Mouse (Mus musculus): Measurements from ENCODE around the gene Tpp2. TPM values are rescaled to one million over a fixed set of nuclear protein-coding genes. Genes with fewer than 3 reads are reported as not detected.

The Tpp2 gene
- polyA plus RNA-seq, 1 experiment, result 12.0 TPM

GRCm38 (mm10) chr1:43942814-43943213 is 9.4 kb downstream of the Tpp2 start:
- DNase-seq, result no peak
- H3K4me3 ChIP-seq (ENCODE audit: control insufficient read depth, insufficient read depth, low read length), result no peak overlapping the region
- no peaks in the 10 kb centered on the region for H3K27me3 ChIP-seq (ENCODE audit: control insufficient read depth, insufficient read depth, low read length)
- WGBS, result 83% methylated on average over 2 of the region's 2 CpGs
- no peak overlapping the region for H3K27ac ChIP-seq (ENCODE audit: control insufficient read depth, insufficient read depth, low read length)
- no peak for TF ChIP-seq CTCF (IDR thresholded peaks at IDR 0.05; ENCODE audit: borderline replicate concordance, control insufficient read depth, extremely low read depth, insufficient read depth, low read length, poor library complexity)
- TF ChIP-seq POLR2A (IDR thresholded peaks at IDR 0.05; ENCODE audit: control insufficient read depth, extremely low read depth, insufficient read depth, low read length, poor library complexity), result no peak
- H3K4me1 ChIP-seq (replicated peaks; ENCODE audit: control insufficient read depth, insufficient read depth, low read length), result no peaks in the 10 kb centered on the region; the same call in 1 of the 2 replicates
- peaks cover 15% of the 10 kb centered on the region; the same call in 1 of the 2 replicates for H3K36me3 ChIP-seq (ENCODE audit: control insufficient read depth, insufficient read depth, low read length)

- DNase-seq, result no peak
- WGBS, result 94% methylated on average over 3 of the region's 3 CpGs
- no peaks in the 10 kb centered on the region for H3K27me3 ChIP-seq (ENCODE audit: control insufficient read depth, insufficient read depth, low read length)
- H3K36me3 ChIP-seq (ENCODE audit: control insufficient read depth, insufficient read depth, low read length), result peaks cover 61% of the 10 kb centered on the region
- no peak overlapping the region for H3K27ac ChIP-seq (ENCODE audit: control insufficient read depth, insufficient read depth, low read length)
- H3K4me1 ChIP-seq (replicated peaks; ENCODE audit: control insufficient read depth, insufficient read depth, low read length), result no peaks in the 10 kb centered on the region
- no peak overlapping the region for H3K4me3 ChIP-seq (ENCODE audit: control insufficient read depth, insufficient read depth, low read length)
- TF ChIP-seq CTCF (IDR thresholded peaks at IDR 0.05; ENCODE audit: borderline replicate concordance, control insufficient read depth, extremely low read depth, insufficient read depth, low read length, poor library complexity) (no peak), POLR2A (IDR thresholded peaks at IDR 0.05; ENCODE audit: control insufficient read depth, extremely low read depth, insufficient read depth, low read length, poor library complexity) (no peak)
Observed at GRCm38 (mm10) chr1:43953679-43954078, 20.2 kb downstream of the Tpp2 start.

GRCm38 (mm10) chr1:43964381-43964780 is 30.9 kb downstream of the Tpp2 start:
- Histone ChIP-seq H3K27me3 (ENCODE audit: control insufficient read depth, insufficient read depth, low read length) (no peaks in the 10 kb centered on the region), H3K4me3 (ENCODE audit: control insufficient read depth, insufficient read depth, low read length) (no peak overlapping the region), H3K4me1 (replicated peaks; ENCODE audit: control insufficient read depth, insufficient read depth, low read length) (no peaks in the 10 kb centered on the region), H3K27ac (ENCODE audit: control insufficient read depth, insufficient read depth, low read length) (no peak overlapping the region), H3K36me3 (ENCODE audit: control insufficient read depth, insufficient read depth, low read length) (peaks cover 38% of the 10 kb centered on the region)
- TF ChIP-seq CTCF (IDR thresholded peaks at IDR 0.05; ENCODE audit: borderline replicate concordance, control insufficient read depth, extremely low read depth, insufficient read depth, low read length, poor library complexity) (no peak), POLR2A (IDR thresholded peaks at IDR 0.05; ENCODE audit: control insufficient read depth, extremely low read depth, insufficient read depth, low read length, poor library complexity) (no peak)
- WGBS, result 97% methylated on average over 4 of the region's 4 CpGs
- DNase-seq, result no peak

GRCm38 (mm10) chr1:43966756-43967155 is 33.3 kb downstream of the Tpp2 start:
- Histone ChIP-seq H3K27ac (ENCODE audit: control insufficient read depth, insufficient read depth, low read length) (no peak overlapping the region), H3K27me3 (ENCODE audit: control insufficient read depth, insufficient read depth, low read length) (no peaks in the 10 kb centered on the region), H3K36me3 (ENCODE audit: control insufficient read depth, insufficient read depth, low read length) (peaks cover 39% of the 10 kb centered on the region), H3K4me3 (ENCODE audit: control insufficient read depth, insufficient read depth, low read length) (no peak overlapping the region), H3K4me1 (replicated peaks; ENCODE audit: control insufficient read depth, insufficient read depth, low read length) (no peaks in the 10 kb centered on the region)
- WGBS, result 88% methylated on average over 4 of the region's 4 CpGs
- DNase-seq, result no peak
- TF ChIP-seq POLR2A (IDR thresholded peaks at IDR 0.05; ENCODE audit: control insufficient read depth, extremely low read depth, insufficient read depth, low read length, poor library complexity), result no peak
- no peak for TF ChIP-seq CTCF (IDR thresholded peaks at IDR 0.05; ENCODE audit: borderline replicate concordance, control insufficient read depth, extremely low read depth, insufficient read depth, low read length, poor library complexity)

GRCm38 (mm10) chr1:43969361-43969760 is 35.9 kb downstream of the Tpp2 start:
- 90% methylated on average over 3 of the region's 3 CpGs for WGBS
- DNase-seq, result no peak
- no peaks in the 10 kb centered on the region for H3K4me1 ChIP-seq (replicated peaks; ENCODE audit: control insufficient read depth, insufficient read depth, low read length)
- no peak overlapping the region for H3K4me3 ChIP-seq (ENCODE audit: control insufficient read depth, insufficient read depth, low read length)
- no peak overlapping the region for H3K27ac ChIP-seq (ENCODE audit: control insufficient read depth, insufficient read depth, low read length)
- no peaks in the 10 kb centered on the region for H3K27me3 ChIP-seq (ENCODE audit: control insufficient read depth, insufficient read depth, low read length)
- TF ChIP-seq POLR2A (IDR thresholded peaks at IDR 0.05; ENCODE audit: control insufficient read depth, extremely low read depth, insufficient read depth, low read length, poor library complexity) (no peak), CTCF (IDR thresholded peaks at IDR 0.05; ENCODE audit: borderline replicate concordance, control insufficient read depth, extremely low read depth, insufficient read depth, low read length, poor library complexity) (no peak)
- peaks cover 57% of the 10 kb centered on the region for H3K36me3 ChIP-seq (ENCODE audit: control insufficient read depth, insufficient read depth, low read length)

GRCm38 (mm10) chr1:43971089-43971488 is 37.6 kb downstream of the Tpp2 start:
- Histone ChIP-seq H3K36me3 (ENCODE audit: control insufficient read depth, insufficient read depth, low read length) (peaks cover 68% of the 10 kb centered on the region), H3K27ac (ENCODE audit: control insufficient read depth, insufficient read depth, low read length) (no peak overlapping the region), H3K27me3 (ENCODE audit: control insufficient read depth, insufficient read depth, low read length) (no peaks in the 10 kb centered on the region), H3K4me1 (replicated peaks; ENCODE audit: control insufficient read depth, insufficient read depth, low read length) (no peaks in the 10 kb centered on the region), H3K4me3 (ENCODE audit: control insufficient read depth, insufficient read depth, low read length) (no peak overlapping the region)
- no peak for TF ChIP-seq CTCF (IDR thresholded peaks at IDR 0.05; ENCODE audit: borderline replicate concordance, control insufficient read depth, extremely low read depth, insufficient read depth, low read length, poor library complexity)
- TF ChIP-seq POLR2A (IDR thresholded peaks at IDR 0.05; ENCODE audit: control insufficient read depth, extremely low read depth, insufficient read depth, low read length, poor library complexity), result no peak
- WGBS, result 83% methylated on average over 3 of the region's 3 CpGs
- DNase-seq, result no peak
